Comparison of ENCODE assay signal across 18 mouse cellular contexts in genomic region chr4:155692421-155692820, GRCm38 (mm10). TPM values are rescaled to one million over a fixed set of nuclear protein-coding genes. Genes with fewer than 3 reads are reported as not detected.
DNase-seq lines count a peak whose midpoint lies in the region; ATAC-seq and TF ChIP-seq lines count a peak whose summit lies in the region.
"Had no signal": no experiment of that assay in that cellular context is flagged by ENCODE, and none has a peak within 500 bp of the region (broad histone marks: within the 10 kb centered on the region; RNA-seq: fewer than 3 reads in every experiment).

No protein-coding gene starts in this region.

- DNase-seq in liver, embryonic 13.5 days: no peak
- DNase-seq in liver, postnatal 0 days: no peak
- DNase-seq in ES-CJ7 (ENCODE audit: low read depth, low spot score) (peak; percentile 50), ZHBTc4 (ENCODE audit: low read depth, low spot score) (peak; percentile 64)
- peak; percentile 24 for DNase-seq in splenic B cell, adult 2 months (ENCODE audit: low read depth, low spot score)
- DNase-seq in heart, adult 8-10 months (ENCODE audit: low spot score): no peak
- no peak for DNase-seq in hindbrain, postnatal 0 days (ENCODE audit: low spot score)
- DNase-seq: adrenal gland, postnatal 14 days; cerebellum, adult 18-20 months; gastrocnemius, postnatal 14 days; heart, postnatal 36 days; kidney, adult 11 months had no signal

- H3K4me1 ChIP-seq in liver, embryonic 13.5 days (replicated peaks): peaks cover 13% of the 10 kb centered on the region
- peaks cover 5% of the 10 kb centered on the region; the same call in 1 of the 2 replicates for H3K4me1 ChIP-seq in liver, postnatal 0 days (ENCODE audit: insufficient read depth)
- peaks cover 16% of the 10 kb centered on the region for H3K4me1 ChIP-seq in hindbrain, postnatal 0 days (ENCODE audit: insufficient read depth, low read length)

- no peak for TF ChIP-seq EP300 in liver, postnatal 0 days (IDR thresholded peaks at IDR 0.05; ENCODE audit: low read depth)

- no peak overlapping the region for H3K9ac ChIP-seq in liver, embryonic 13.5 days
- no peak overlapping the region for H3K9ac ChIP-seq in liver, postnatal 0 days (replicated peaks)
- H3K9ac ChIP-seq in hindbrain, postnatal 0 days (replicated peaks; ENCODE audit: low read length): no peak overlapping the region
- H3K9ac ChIP-seq: embryonic facial prominence, embryonic 12.5 days; forebrain, embryonic 15.5 days; heart, embryonic 13.5 days; hindbrain, embryonic 15.5 days had no signal

- no peaks in the 10 kb centered on the region for H3K36me3 ChIP-seq in liver, embryonic 13.5 days
- no peaks in the 10 kb centered on the region for H3K36me3 ChIP-seq in liver, postnatal 0 days (replicated peaks; ENCODE audit: insufficient read depth, low read length)
- H3K36me3 ChIP-seq in splenic B cell, adult 2 months (ENCODE audit: control insufficient read depth, insufficient read depth, low read length, poor library complexity, severe bottlenecking): no peaks in the 10 kb centered on the region
- no peaks in the 10 kb centered on the region for H3K36me3 ChIP-seq in hindbrain, postnatal 0 days (ENCODE audit: insufficient read depth, low read length)
- H3K36me3 ChIP-seq: embryonic facial prominence, embryonic 12.5 days; forebrain, embryonic 15.5 days; heart, embryonic 13.5 days; hindbrain, embryonic 15.5 days had no signal

- H3K27me3 ChIP-seq in liver, embryonic 13.5 days: peaks cover 67% of the 10 kb centered on the region
- H3K27me3 ChIP-seq in liver, postnatal 0 days (ENCODE audit: insufficient read depth, low read length): peaks cover 27% of the 10 kb centered on the region
- no peaks in the 10 kb centered on the region for H3K27me3 ChIP-seq in splenic B cell, adult 2 months (ENCODE audit: control insufficient read depth, insufficient read depth, low read length, poor library complexity, severe bottlenecking)
- H3K27me3 ChIP-seq in hindbrain, postnatal 0 days (ENCODE audit: insufficient read depth, low read length): no peaks in the 10 kb centered on the region
- H3K27me3 ChIP-seq: hindbrain, embryonic 15.5 days had no signal

- H3K27ac ChIP-seq in liver, embryonic 13.5 days: no peak overlapping the region
- no peak overlapping the region for H3K27ac ChIP-seq in liver, postnatal 0 days (ENCODE audit: low read depth)
- H3K27ac ChIP-seq in hindbrain, postnatal 0 days: no peak overlapping the region
- H3K27ac ChIP-seq: embryonic facial prominence, embryonic 12.5 days; forebrain, embryonic 15.5 days; heart, embryonic 13.5 days; hindbrain, embryonic 15.5 days had no signal

- H3K9me3 ChIP-seq in liver, embryonic 13.5 days (replicated peaks): no peaks in the 10 kb centered on the region
- H3K9me3 ChIP-seq in liver, postnatal 0 days (ENCODE audit: low read length): no peaks in the 10 kb centered on the region
- H3K9me3 ChIP-seq in hindbrain, postnatal 0 days (ENCODE audit: low read length): no peaks in the 10 kb centered on the region
- H3K9me3 ChIP-seq: embryonic facial prominence, embryonic 12.5 days; forebrain, embryonic 15.5 days; heart, embryonic 13.5 days; hindbrain, embryonic 15.5 days had no signal

- no peak for TF ChIP-seq CTCF in liver, postnatal 0 days (IDR thresholded peaks at IDR 0.05; ENCODE audit: low read depth)
- no peak for TF ChIP-seq CTCF in hindbrain, postnatal 0 days (IDR thresholded peaks at IDR 0.05; ENCODE audit: low read depth)

- 0 out of 2 replicates have a peak, but pooled peaks have one; percentile 26 for ATAC-seq in liver, embryonic 13.5 days (ENCODE audit: low read depth)
- ATAC-seq in liver, postnatal 0 days: no peak
- no peak for ATAC-seq in hindbrain, postnatal 0 days
- ATAC-seq: activated CD4-positive, CD25-positive, alpha-beta regulatory T cell, adult 4 months; CD4-positive, CD25-positive, alpha-beta regulatory T cell, adult 4 months; forebrain, embryonic 15.5 days had no signal

- WGBS in liver, embryonic 13.5 days (ENCODE audit: insufficient replicate concordance): 90% methylated on average over 3 of the region's 3 CpGs
- 93% methylated on average over 3 of the region's 3 CpGs for WGBS in liver, postnatal 0 days (ENCODE audit: insufficient replicate concordance)
- 97% methylated on average over 3 of the region's 3 CpGs for whole genome bisulfite sequencing in hindbrain, postnatal 0 days

- no peak overlapping the region for H3K4me3 ChIP-seq in liver, embryonic 13.5 days (replicated peaks)
- no peak overlapping the region for H3K4me3 ChIP-seq in liver, postnatal 0 days (ENCODE audit: low read depth, low read length)
- no peak overlapping the region for H3K4me3 ChIP-seq in hindbrain, postnatal 0 days (ENCODE audit: low read length)
- H3K4me3 ChIP-seq: embryonic facial prominence, embryonic 12.5 days; forebrain, embryonic 15.5 days; heart, embryonic 13.5 days; hindbrain, embryonic 15.5 days had no signal

- no peak overlapping the region for H3K4me2 ChIP-seq in liver, embryonic 13.5 days
- no peak overlapping the region for H3K4me2 ChIP-seq in liver, postnatal 0 days (ENCODE audit: low read depth, low read length)
- H3K4me2 ChIP-seq in hindbrain, postnatal 0 days (ENCODE audit: low read depth, low read length): no peak overlapping the region
- H3K4me2 ChIP-seq: embryonic facial prominence, embryonic 12.5 days; forebrain, embryonic 15.5 days; heart, embryonic 13.5 days; hindbrain, embryonic 15.5 days had no signal

RNA-seq across cellular contexts. Expression of gene Fndc10, which starts 1.7 kb away (rescaled TPM):
- polyA plus RNA-seq in liver, embryonic 13.5 days (2015; fragmentation: Nextera tagmentation; extraction: Ambion mirVana): 0.39 and 0.49 TPM in 2 replicates
- polyA plus RNA-seq in liver, postnatal 0 days (2015; fragmentation: Nextera tagmentation; extraction: Ambion mirVana): 0.27 and 0.41 TPM in 2 replicates
- total RNA-seq in heart, adult 8-10 months (2022): 1 to 10 TPM in 3 of 4 experiments, under 1 TPM in 1; 0.98 to 2.4 (median 1.3) TPM
- total RNA-seq in hindbrain, postnatal 0 days (2014; rRNA removed): 50.5 and 52.0 TPM in 2 replicates
- polyA plus RNA-seq in hindbrain, postnatal 0 days (2015; fragmentation: Nextera tagmentation; extraction: Ambion mirVana): 26.0 and 26.5 TPM in 2 replicates

RNA-seq across cellular contexts. Expression of gene Ssu72, which starts 12.2 kb away (rescaled TPM):
- 77.7 TPM in 2 replicates for polyA plus RNA-seq in liver, embryonic 13.5 days (2015; fragmentation: Nextera tagmentation; extraction: Ambion mirVana)
- 66.6 and 66.9 TPM in 2 replicates for polyA plus RNA-seq in liver, postnatal 0 days (2015; fragmentation: Nextera tagmentation; extraction: Ambion mirVana)
- 10 to 100 TPM; 43.2 to 53.5 (median 51.2) TPM for total RNA-seq in heart, adult 8-10 months (2022)
- 110 and 117 TPM in 2 replicates for total RNA-seq in hindbrain, postnatal 0 days (2014; rRNA removed)
- polyA plus RNA-seq in hindbrain, postnatal 0 days (2015; fragmentation: Nextera tagmentation; extraction: Ambion mirVana): 165 and 169 TPM in 2 replicates

RNA-seq across cellular contexts. Expression of gene Mib2, which starts 23.4 kb away (rescaled TPM):
- 3.2 and 3.7 TPM in 2 replicates for polyA plus RNA-seq in liver, embryonic 13.5 days (2015; fragmentation: Nextera tagmentation; extraction: Ambion mirVana)
- polyA plus RNA-seq in liver, postnatal 0 days (2015; fragmentation: Nextera tagmentation; extraction: Ambion mirVana): 3.4 and 4.3 TPM in 2 replicates
- 10 to 100 TPM; 25.4 to 30.1 (median 27.1) TPM for total RNA-seq in heart, adult 8-10 months (2022)
- total RNA-seq in hindbrain, postnatal 0 days (2014; rRNA removed): 109 and 127 TPM in 2 replicates
- polyA plus RNA-seq in hindbrain, postnatal 0 days (2015; fragmentation: Nextera tagmentation; extraction: Ambion mirVana): 40.6 and 44.1 TPM in 2 replicates

RNA-seq across cellular contexts. Expression of gene Mmp23, which starts 39.2 kb away (rescaled TPM):
- polyA plus RNA-seq in liver, embryonic 13.5 days (2015; fragmentation: Nextera tagmentation; extraction: Ambion mirVana): 4.9 and 6.0 TPM in 2 replicates
- 5.9 and 6.8 TPM in 2 replicates for polyA plus RNA-seq in liver, postnatal 0 days (2015; fragmentation: Nextera tagmentation; extraction: Ambion mirVana)
- total RNA-seq in heart, adult 8-10 months (2022): 1 to 10 TPM; 6.7 to 9.0 (median 7.4) TPM
- 6.1 and 13.5 TPM in 2 replicates for total RNA-seq in hindbrain, postnatal 0 days (2014; rRNA removed)
- polyA plus RNA-seq in hindbrain, postnatal 0 days (2015; fragmentation: Nextera tagmentation; extraction: Ambion mirVana): 4.2 and 5.7 TPM in 2 replicates
- polyA plus RNA-seq: activated CD4-positive, CD25-positive, alpha-beta regulatory T cell, adult 4 months; CD4-positive, CD25-positive, alpha-beta regulatory T cell, adult 4 months had no signal

RNA-seq across cellular contexts. Expression of gene Tmem240, which starts 42.2 kb away (rescaled TPM):
- polyA plus RNA-seq in liver, embryonic 13.5 days (2015; fragmentation: Nextera tagmentation; extraction: Ambion mirVana): 0.07 and 0.18 TPM in 2 replicates
- 0.02 and 0.06 TPM in 2 replicates for polyA plus RNA-seq in liver, postnatal 0 days (2015; fragmentation: Nextera tagmentation; extraction: Ambion mirVana)
- under 1 TPM in 3 of 4 experiments, not detected in 1; 0.11 to 0.81 (median 0.13) TPM for total RNA-seq in heart, adult 8-10 months (2022)
- 73.3 and 82.2 TPM in 2 replicates for total RNA-seq in hindbrain, postnatal 0 days (2014; rRNA removed)
- 31.0 and 33.6 TPM in 2 replicates for polyA plus RNA-seq in hindbrain, postnatal 0 days (2015; fragmentation: Nextera tagmentation; extraction: Ambion mirVana)

Comparison
In these comparisons a context has a peak if more than half of its experiments do, and no peak if none do; other contexts are left out.
1. DNase-seq: peak in ES-CJ7 (single experiment), ZHBTc4 (single experiment) and splenic B cell, adult 2 months (single experiment); none in liver, embryonic 13.5 days (single experiment), liver, postnatal 0 days (single experiment), heart, adult 8-10 months (single experiment) and hindbrain, postnatal 0 days (single experiment).
2. RNA of gene Fndc10, which starts 1.7 kb away (polyA plus RNA-seq): 26.0 to 26.5 TPM in hindbrain, postnatal 0 days; 0.27 to 0.41 TPM in liver, postnatal 0 days and 0.39 to 0.49 TPM in liver, embryonic 13.5 days; every median in the first group is over 10 times any median in the second.